Mouse (Mus musculus) CH12.LX (cell line): ENCODE measurements around the gene Thegl. TPM values are rescaled to one million over a fixed set of nuclear protein-coding genes. Genes with fewer than 3 reads are reported as not detected.

Source experiments
- DNase-seq: peaks from one replicate; pipeline ENCODE4 v3.0.0-alpha.2; 2013; ENCODE audit errors: extremely low read depth
- H3K27ac ChIP-seq: 2 replicates; pipeline ENCODE4 v1.5.1; 2012; ENCODE audit warnings: low read depth, mild to moderate bottlenecking, control low read depth, moderate library complexity; ENCODE audit not compliant: insufficient read depth
- H3K27me3 ChIP-seq: replicated peaks from 2 replicates; pipeline ENCODE3; 2012; ENCODE audit warnings: inconsistent platforms
- H3K36me3 ChIP-seq, 2 experiments: replicated peaks in 1 of 2; 2 replicates each; pipeline versions ENCODE3 to v1.6.1; 2012; ENCODE audit warnings: inconsistent platforms in 1 of 2, low read length in 1 of 2, mild to moderate bottlenecking in 1 of 2, mixed read lengths in 1 of 2, moderate library complexity in 1 of 2; ENCODE audit not compliant: control insufficient read depth in 1 of 2, insufficient read depth in 1 of 2
- H3K4me1 ChIP-seq, 2 experiments: 2 replicates each; pipeline ENCODE4 v1.6.1; 2012; ENCODE audit warnings: inconsistent platforms in 1 of 2, moderate library complexity in 1 of 2; ENCODE audit not compliant: insufficient read depth in 2 of 2, control insufficient read depth in 1 of 2
- H3K4me2 ChIP-seq: 2 replicates; pipeline ENCODE4 v1.6.1; 2012; ENCODE audit warnings: low read depth, mild to moderate bottlenecking, control low read depth; ENCODE audit not compliant: poor library complexity, insufficient read depth, severe bottlenecking
- H3K4me3 ChIP-seq, 3 experiments: fragments of 150-350 bp in 1 of 3; sonication (generic) in 1 of 3; replicated peaks in 1 of 3; 2 replicates each; pipeline versions ENCODE3 to v1.5.1; 2011 to 2012; ENCODE audit warnings: low read depth in 2 of 3, low read length in 2 of 3, mild to moderate bottlenecking in 2 of 3, moderate library complexity in 2 of 3, control low read depth in 1 of 3, improper control_type of control experiment in 1 of 3, inconsistent platforms in 1 of 3, mixed read lengths in 1 of 3; ENCODE audit not compliant: poor library complexity in 1 of 3
- H3K79me2 ChIP-seq: replicated peaks from 2 replicates; pipeline ENCODE4 v1.6.1; 2012; ENCODE audit warnings: mild to moderate bottlenecking, moderate library complexity; ENCODE audit not compliant: control insufficient read depth, poor library complexity, insufficient read depth, severe bottlenecking; ENCODE audit errors: extremely low read depth
- H3K9ac ChIP-seq: 2 replicates; pipeline ENCODE4 v1.6.1; 2012; ENCODE audit warnings: low read depth, mild to moderate bottlenecking, control low read depth, moderate library complexity; ENCODE audit not compliant: insufficient read depth
- H3K9me3 ChIP-seq: replicated peaks from 2 replicates; pipeline ENCODE3; 2012; ENCODE audit warnings: low read length, inconsistent platforms, mixed read lengths
- CTCF ChIP-seq, 2 experiments: IDR thresholded peaks in 1 of 2; conservative IDR thresholded peaks in 1 of 2; 2 replicates each; pipeline ENCODE4 v1.5.1; 2011 to 2012; ENCODE audit warnings: low read depth in 2 of 2, low read length in 2 of 2, improper control_type of control experiment in 1 of 2, inconsistent platforms in 1 of 2, mild to moderate bottlenecking in 1 of 2, moderate library complexity in 1 of 2
- E2F4 ChIP-seq: IDR thresholded peaks from 2 replicates; pipeline ENCODE4 v1.6.1; 2011; ENCODE audit warnings: low read depth, low read length, improper control_type of control experiment; ENCODE audit not compliant: insufficient replicate concordance
- EP300 ChIP-seq: IDR thresholded peaks from 2 replicates; pipeline ENCODE4 v1.6.1; 2011; ENCODE audit warnings: low read length, improper control_type of control experiment
- GABPA ChIP-seq: IDR thresholded peaks from 2 replicates; pipeline ENCODE4 v1.6.1; 2012; ENCODE audit warnings: low read depth, low read length, improper control_type of control experiment, inconsistent platforms; ENCODE audit not compliant: insufficient replicate concordance
- HCFC1 ChIP-seq: IDR thresholded peaks from 2 replicates; pipeline ENCODE4 v1.6.1; 2012; ENCODE audit warnings: low read depth, mild to moderate bottlenecking, inconsistent platforms, low read length, improper control_type of control experiment
- IRF4 ChIP-seq: IDR thresholded peaks from 2 replicates; pipeline ENCODE4 v1.6.1; 2014; ENCODE audit warnings: low read depth, mild to moderate bottlenecking, inconsistent platforms, low read length, improper control_type of control experiment
- KAT2A ChIP-seq: IDR thresholded peaks from 2 replicates; pipeline ENCODE4 v1.6.1; 2012; ENCODE audit warnings: low read length, improper control_type of control experiment, inconsistent platforms; ENCODE audit not compliant: insufficient replicate concordance
- MAFK ChIP-seq: IDR thresholded peaks from 2 replicates; pipeline ENCODE4 v1.6.1; 2011; ENCODE audit warnings: low read length, improper control_type of control experiment; ENCODE audit not compliant: insufficient replicate concordance
- MAX ChIP-seq: IDR thresholded peaks from 2 replicates; pipeline ENCODE4 v1.6.1; 2011; ENCODE audit warnings: low read length, improper control_type of control experiment
- MAZ ChIP-seq: IDR thresholded peaks from 2 replicates; pipeline ENCODE4 v1.6.1; 2012; ENCODE audit warnings: low read depth, mild to moderate bottlenecking, inconsistent platforms, low read length, improper control_type of control experiment, moderate library complexity
- MEF2A ChIP-seq: IDR thresholded peaks from 2 replicates; pipeline ENCODE4 v1.6.1; 2014; ENCODE audit warnings: low read depth, mild to moderate bottlenecking, inconsistent platforms, low read length, improper control_type of control experiment, borderline replicate concordance
- SMC3 ChIP-seq: IDR thresholded peaks from 2 replicates; pipeline ENCODE4 v1.6.1; 2011; ENCODE audit warnings: low read depth, low read length, improper control_type of control experiment
- TBP ChIP-seq: conservative IDR thresholded peaks from 2 replicates; pipeline ENCODE4 v1.6.1; 2011; ENCODE audit warnings: low read depth, low read length, improper control_type of control experiment
- TCF12 ChIP-seq: IDR thresholded peaks from 2 replicates; pipeline ENCODE4 v1.6.1; 2014; ENCODE audit warnings: low read depth, mild to moderate bottlenecking, inconsistent platforms, low read length, improper control_type of control experiment
- USF2 ChIP-seq: conservative IDR thresholded peaks from 2 replicates; pipeline ENCODE4 v1.6.1; 2011; ENCODE audit warnings: low read depth, low read length, improper control_type of control experiment
- ZC3H11A ChIP-seq: IDR thresholded peaks from 2 replicates; pipeline ENCODE4 v1.6.1; 2012; ENCODE audit warnings: low read depth, mild to moderate bottlenecking, inconsistent platforms, low read length, improper control_type of control experiment
- dilution Hi-C: fragments of 300-500 bp; cut with MboI; formaldehyde crosslinking; loops from 2 replicates; pipeline ENCODE4 v1.14.3; 2020; ENCODE audit warnings: low sequenced_read_pairs; ENCODE audit not compliant: extremely low pct_unique_long_range_greater_than_20kb, extremely low pct_ligation_motif_present
- in situ Hi-C: fragments of 300-500 bp; cut with MboI; formaldehyde crosslinking; loops from 3 replicates; pipeline ENCODE4 v1.14.3; 2019; ENCODE audit warnings: low sequenced_read_pairs, low pct_ligation_motif_present, low pct_unique_long_range_greater_than_20kb, mixed read lengths
- polyA plus RNA-seq: library from polyadenylated mRNA; unstranded; fragments of >175 nt; gene quantifications from 2 replicates; pipeline ENCODE4 v1.2.1, GENCODE M21; 2012; ENCODE audit warnings: low read depth; ENCODE audit not compliant: insufficient read length
- total RNA-seq, 2 experiments: library from RNA; depleted of rRNA; stranded (reverse); fragments of 300-350 nt in 1 of 2; fragments of >200 nt in 1 of 2; gene quantifications; 2 replicates each; pipeline ENCODE4 v1.2.3; 2012 to 2014

Gene Thegl
- total and polyA plus RNA-seq, 3 experiments, result not detected

GRCm38 (mm10) chr5:77102522-77103365 lies 86.9 kb downstream of the Thegl start:
- no peak overlapping the region for H3K27ac ChIP-seq
- H3K4me2 ChIP-seq, result no peak overlapping the region
- no peaks in the 10 kb centered on the region for H3K79me2 ChIP-seq
- no peak overlapping the region for H3K4me3 ChIP-seq
- H3K27me3 ChIP-seq, result no peaks in the 10 kb centered on the region
- TF ChIP-seq EP300 (no peak), USF2 (no peak), IRF4 (no peak)
- dilution Hi-C loops (no loop called here), in situ Hi-C loops (no loop called here)
- peaks cover 9 to 20% of the 10 kb centered on the region in 2 experiments for H3K4me1 ChIP-seq
- H3K9ac ChIP-seq, result no peak overlapping the region
- no peaks in the 10 kb centered on the region for H3K36me3 ChIP-seq
- H3K9me3 ChIP-seq, result no peaks in the 10 kb centered on the region
- DNase-seq, result no peak

GRCm38 (mm10) chr5:77107146-77107822 lies 91.5 kb downstream of the Thegl start:
- Histone ChIP-seq H3K36me3 (no peaks in the 10 kb centered on the region), H3K27me3 (no peaks in the 10 kb centered on the region), H3K79me2 (no peaks in the 10 kb centered on the region), H3K27ac (no peak overlapping the region), H3K4me2 (no peak overlapping the region), H3K9me3 (no peaks in the 10 kb centered on the region), H3K4me3 (no peak overlapping the region), H3K9ac (no peak overlapping the region), H3K4me1 (no peaks in the 10 kb centered on the region)
- TF ChIP-seq USF2, result no peak
- TF ChIP-seq KAT2A, result no peak
- TF ChIP-seq MAX, result no peak
- no peak for TF ChIP-seq SMC3
- no peak for TF ChIP-seq E2F4
- TF ChIP-seq GABPA, result no peak
- no peak for TF ChIP-seq TCF12
- TF ChIP-seq MEF2A, result no peak
- TF ChIP-seq MAZ, result no peak
- TF ChIP-seq HCFC1, result no peak
- TF ChIP-seq TBP, result no peak
- no peak for TF ChIP-seq ZC3H11A
- TF ChIP-seq MAFK, result no peak
- TF ChIP-seq CTCF (conservative IDR thresholded peaks at IDR 0.05 in 1 of 2, IDR thresholded peaks at IDR 0.05 in 1 of 2; ENCODE audit: low read depth in 2 of 2, low read length in 2 of 2), result no peak
- no peak for DNase-seq
- in situ Hi-C loops (no loop called here), dilution Hi-C loops (no loop called here)
